Mouse (Mus musculus) 3134 (cell line): ENCODE results near the gene Arhgef5.
"Not testable (repeated sequence)": the region's sequence is repeated elsewhere in the genome, so short reads cannot be mapped to it uniquely, and the experiment has no call there.

Experiments
- DNase-seq: peaks from one replicate; pipeline ENCODE4 v3.0.0-alpha.2; 2011; ENCODE audit warnings: low spot score; ENCODE audit not compliant: insufficient read length; ENCODE audit errors: extremely low read depth

Gene Arhgef5

GRCm38 (mm10) chr6:43265363-43266041, at the start of gene Arhgef5:
Arhgef5 (plus strand) TSS chr6:43265582.
- peak; percentile 63 for DNase-seq

DNA sequence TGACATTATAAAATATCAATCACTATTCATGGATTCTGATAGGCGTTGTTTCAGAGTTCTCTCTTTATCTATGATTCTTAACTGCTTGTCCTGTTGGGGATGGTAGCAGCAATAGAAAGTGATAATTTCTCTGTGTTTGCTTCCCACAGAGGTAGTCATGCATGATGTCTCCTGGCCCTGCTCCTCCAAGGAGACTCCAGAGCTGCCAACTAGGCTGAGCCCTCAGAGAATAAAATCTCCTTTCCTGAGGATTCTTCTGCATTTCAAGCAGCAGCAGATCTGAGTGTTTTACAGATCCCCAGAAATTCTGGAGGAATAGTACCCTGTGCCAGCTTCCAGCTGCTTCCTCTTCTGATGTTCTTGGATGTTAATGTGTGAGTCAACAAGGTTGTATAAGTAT, 34.1 kb upstream of the Arhgef5 start, which contains the start of gene Olfr47:
Gene Olfr47 (plus strand): TSS at position 275 of the 400 bp plus-strand sequence.
- DNase-seq = not testable (repeated sequence)

GRCm38 (mm10) chr6:43242061-43242460, 23.3 kb upstream of the Arhgef5 start:
- no peak for DNase-seq

DNA sequence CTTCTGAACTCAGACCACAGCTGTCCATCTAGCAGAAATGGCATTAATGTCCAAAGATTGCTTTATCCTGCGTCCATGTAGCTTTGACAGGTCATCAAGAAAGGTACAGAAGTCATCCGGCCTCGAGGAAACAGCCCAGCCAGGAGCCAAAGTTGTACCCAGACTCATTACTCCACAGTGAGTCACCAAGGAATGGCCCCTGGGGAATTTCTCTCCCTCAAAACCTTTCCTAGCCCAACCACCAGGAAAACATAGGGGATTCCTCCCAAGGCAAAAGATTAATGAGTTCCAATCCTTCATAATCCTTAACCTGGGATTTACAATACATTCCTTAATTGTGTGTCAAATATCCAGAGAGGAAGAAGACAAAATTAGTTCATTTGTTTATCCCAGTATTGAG, 18.0 kb upstream of the Arhgef5 start:
- peak; percentile 27 for DNase-seq

DNA sequence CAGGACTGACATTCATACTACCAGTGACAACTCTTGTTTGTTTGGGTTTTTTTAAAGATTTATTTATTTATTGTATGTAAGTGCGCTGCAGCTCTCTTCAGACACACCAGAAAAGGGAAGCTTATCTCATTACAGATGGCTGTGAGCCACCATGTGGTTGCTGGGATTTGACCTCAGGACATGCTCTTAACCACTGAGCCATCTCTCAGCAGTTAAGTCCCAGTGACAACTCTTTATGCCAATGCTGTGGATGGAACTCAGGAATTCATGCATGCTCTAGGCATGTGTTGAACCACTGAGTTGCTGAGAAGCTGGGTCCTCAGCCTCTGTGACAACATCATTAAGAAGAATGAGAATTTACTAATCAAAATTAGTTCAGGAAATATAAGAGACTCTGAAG, 12.4 kb upstream of the Arhgef5 start:
- DNase-seq = no peak

- no peak for DNase-seq
Measured at GRCm38 (mm10) chr6:43254193-43254926, 11.0 kb upstream of the Arhgef5 start.

DNA sequence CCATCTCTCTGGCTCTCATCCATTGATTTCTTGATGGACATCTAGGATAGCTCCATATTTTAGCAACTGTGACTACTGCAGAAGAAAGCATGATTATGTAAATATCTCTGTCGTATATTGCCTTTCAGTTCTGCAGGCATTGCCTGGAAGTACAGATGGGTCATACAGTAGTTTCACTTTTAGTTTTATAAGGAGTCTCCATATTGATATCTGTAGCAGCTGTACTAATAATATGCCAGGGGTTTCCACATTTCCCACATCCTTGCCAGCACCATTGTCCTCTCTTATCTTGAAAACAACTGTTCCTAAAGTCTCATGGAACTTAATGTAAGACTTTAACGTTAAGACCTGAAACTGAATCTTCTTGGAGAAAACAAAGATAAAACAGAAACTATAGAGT, 4.6 kb upstream of the Arhgef5 start:
- DNase-seq = no peak

DNA sequence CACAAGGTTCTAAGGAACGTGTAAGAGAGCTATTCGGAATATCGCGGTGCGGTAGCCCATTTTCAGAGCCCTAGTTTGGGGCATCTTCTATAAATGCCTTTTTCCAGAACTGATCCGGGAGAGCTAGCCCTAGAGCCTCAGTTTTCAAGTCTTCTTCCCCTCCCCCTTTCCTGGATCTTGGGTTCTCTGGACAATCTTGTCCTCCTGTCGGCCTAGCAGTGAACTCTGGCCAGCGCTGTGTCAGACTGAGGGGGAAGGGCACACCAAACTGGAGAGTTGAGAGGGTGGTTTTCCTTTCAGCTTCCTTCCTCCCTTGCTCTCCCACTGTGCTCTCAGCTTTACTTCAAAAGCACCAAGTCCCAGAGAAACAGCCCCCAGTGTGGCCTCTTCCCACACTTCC, 974 bp downstream of the Arhgef5 start:
- peak; percentile 25 for DNase-seq

DNA sequence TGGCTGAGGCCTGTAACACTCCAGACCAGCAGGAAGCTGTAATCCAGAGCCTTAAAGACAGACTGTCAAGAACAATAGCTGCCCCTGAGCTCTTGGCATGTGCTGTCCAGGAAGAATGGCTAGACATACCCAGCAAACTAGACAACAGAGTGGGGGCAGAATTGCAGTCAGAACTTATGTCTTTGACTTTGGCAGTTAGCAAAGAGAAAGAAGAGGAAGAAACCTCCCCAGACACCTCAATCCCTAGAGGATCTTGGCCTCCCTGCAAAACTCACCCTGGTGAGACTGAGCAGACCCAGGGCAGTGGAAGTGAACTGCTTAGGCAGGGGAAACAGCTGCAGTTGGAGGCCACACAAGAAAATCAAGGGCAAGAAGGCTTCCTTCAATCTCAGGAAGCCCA, 7.2 kb downstream of the Arhgef5 start:
- no peak for DNase-seq

- no peak for DNase-seq
Measured at GRCm38 (mm10) chr6:43274123-43274522, 8.7 kb downstream of the Arhgef5 start.

GRCm38 (mm10) chr6:43278247-43278646, 12.9 kb downstream of the Arhgef5 start:
- DNase-seq = no peak

DNA sequence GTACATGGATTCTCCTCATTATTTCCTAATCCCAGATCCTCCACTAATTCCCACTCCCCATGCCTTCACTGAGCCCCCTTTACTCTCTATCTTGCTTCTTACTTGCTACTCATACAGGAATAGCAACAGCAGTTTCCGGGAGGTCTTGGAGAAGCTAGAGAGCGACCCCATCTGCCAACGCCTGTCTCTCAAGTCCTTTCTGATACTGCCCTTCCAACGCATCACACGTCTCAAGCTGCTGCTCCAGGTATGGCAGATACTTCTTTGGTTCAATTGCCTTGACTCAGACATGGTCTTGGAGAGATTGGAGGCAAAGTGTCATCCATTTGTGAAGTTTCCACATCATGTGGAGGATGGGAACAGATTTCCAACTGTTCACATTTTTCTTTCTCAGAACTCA, 15.1 kb downstream of the Arhgef5 start:
- no peak for DNase-seq

GRCm38 (mm10) chr6:43292041-43292440, 26.7 kb downstream of the Arhgef5 start:
- peak; percentile 60 for DNase-seq

DNA sequence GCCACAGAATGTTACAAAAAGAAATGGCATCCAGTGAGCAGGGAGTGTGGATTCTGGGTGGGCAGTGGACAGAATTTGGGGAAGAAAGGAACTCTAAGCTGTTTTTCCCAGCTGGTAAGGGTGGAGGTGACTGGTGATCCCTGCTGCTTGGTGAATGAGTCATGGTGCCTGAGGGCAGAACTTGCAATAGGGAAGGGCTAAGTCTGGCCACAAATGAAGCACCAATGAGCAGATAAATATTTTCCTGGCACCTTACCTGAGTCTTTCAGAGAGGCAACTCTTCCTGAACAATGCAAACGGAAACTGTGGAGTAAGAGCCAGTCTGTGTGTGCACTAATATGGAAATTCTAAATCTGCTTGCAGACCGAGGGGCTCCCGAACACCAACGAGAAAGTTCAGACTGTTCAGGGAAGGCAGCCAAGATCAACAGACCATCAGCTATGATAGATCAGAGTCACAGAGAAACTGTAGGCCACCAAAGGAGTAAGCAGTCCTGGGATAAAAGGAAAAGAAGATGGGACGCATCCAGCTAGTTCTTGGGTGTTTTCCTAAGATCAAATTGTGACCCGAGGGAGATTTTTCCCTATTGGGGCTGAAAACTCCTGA, 27.2 kb downstream of the Arhgef5 start:
- peak; percentile 73 for DNase-seq

DNA sequence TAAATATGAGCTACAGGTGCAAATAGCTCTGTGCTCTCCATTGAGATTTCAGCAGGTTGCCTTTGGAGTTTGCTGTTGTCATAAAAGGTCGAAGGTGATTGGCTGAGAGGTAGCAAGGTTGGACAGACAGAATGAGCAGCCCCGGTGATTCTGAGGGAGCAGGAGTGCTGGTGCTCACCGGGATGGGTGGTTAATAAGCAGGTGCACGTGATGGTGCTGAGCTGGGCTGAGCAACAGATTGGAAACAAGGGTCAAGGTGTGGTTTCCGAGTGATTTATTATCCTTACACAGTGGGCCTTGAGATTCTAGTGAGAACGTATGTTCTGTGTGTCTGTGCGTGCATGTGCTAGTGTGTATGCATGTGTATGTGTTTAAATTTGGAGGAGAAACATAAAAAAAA, 27.8 kb downstream of the Arhgef5 start:
- no peak for DNase-seq

- DNase-seq = no peak
Measured at GRCm38 (mm10) chr6:43295908-43296307, 30.5 kb downstream of the Arhgef5 start.

- DNase-seq = no peak
Measured at GRCm38 (mm10) chr6:43296798-43297507, 31.6 kb downstream of the Arhgef5 start.

DNA sequence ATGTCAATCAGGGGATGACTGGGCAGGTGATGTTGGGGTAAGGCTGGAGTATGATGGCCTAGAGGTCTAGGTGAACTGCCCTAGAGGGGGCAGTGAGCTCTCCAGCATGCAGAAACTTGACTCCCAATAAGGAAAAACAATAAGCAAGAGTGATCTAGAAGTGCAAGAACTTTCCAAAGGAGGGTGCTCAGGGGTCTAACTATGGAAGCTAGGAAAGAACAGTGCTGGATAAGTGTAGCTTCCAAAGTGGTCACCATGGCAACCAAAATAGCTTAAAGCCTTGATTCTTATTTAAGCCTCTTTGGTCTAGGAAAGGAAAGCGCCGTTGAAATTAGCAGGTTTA, 32.1 kb downstream of the Arhgef5 start:
- no peak for DNase-seq

DNA sequence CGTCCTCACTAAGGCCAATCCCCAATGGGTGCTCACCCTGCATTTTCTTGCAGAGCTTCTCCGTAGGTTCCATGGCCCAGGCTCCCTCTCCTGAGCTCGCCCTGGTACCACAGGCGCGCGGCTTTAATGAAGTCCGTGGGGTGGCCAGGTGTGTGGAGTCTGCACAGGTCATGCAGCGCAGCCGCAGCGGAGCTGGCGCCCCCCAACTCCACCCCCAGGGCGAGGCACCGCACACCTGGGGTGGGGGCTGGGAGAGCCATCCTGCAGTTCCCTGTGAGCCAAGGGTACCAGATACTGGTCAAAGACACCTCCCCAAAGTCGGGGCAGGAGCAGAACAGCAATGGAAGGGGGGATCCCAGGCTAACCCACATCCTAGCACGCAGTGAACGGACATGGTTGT, 44.1 kb downstream of the Arhgef5 start, which contains the start of gene Nobox:
Gene Nobox (minus strand): TSS at position 101 of the 400 bp plus-strand sequence.
- no peak for DNase-seq

DNA sequence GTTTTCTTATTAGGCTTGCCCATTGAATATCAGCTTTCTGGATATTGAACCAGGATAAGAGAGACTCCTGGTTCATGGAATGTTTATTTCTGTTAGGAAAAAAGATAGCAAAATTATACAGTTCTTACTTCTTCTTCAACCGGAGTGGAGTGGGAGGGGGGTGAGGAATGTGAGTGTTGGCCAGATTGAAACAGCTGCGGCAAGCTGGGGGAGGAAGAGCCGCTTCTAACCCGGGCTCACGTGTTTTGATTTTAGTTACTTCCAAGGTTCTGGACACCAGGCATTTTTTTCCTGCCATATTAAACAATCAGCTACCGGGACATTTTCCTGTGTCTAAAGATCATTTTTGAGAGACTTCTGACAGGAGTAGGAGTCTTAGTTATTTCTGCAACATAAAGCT, 44.7 kb downstream of the Arhgef5 start:
- DNase-seq = no peak

DNA sequence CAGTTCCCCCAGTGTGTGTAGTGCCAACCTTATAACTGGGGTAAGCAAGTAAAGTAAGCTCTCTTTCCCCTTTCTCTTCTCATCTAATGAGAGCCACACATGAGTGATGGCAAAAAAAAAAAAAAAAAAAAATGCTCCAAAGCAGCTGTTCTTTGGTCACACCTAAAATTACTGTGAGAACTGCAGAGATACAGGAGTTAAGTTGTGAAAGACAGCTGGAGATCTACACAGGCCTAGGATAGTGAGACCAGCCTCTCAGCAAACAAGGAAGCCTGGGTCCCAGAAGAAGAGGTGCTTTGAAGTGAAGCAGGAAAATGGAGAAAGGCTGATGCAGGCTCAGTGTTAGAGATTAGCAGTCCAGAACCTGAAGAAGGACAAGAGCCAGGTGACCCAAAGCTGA, 47.2 kb downstream of the Arhgef5 start:
- DNase-seq = no peak
